Mouse (Mus musculus): ENCODE measurements around the gene Capza1.

GRCm38 (mm10) chr3:104814746-104815145, 49.6 kb downstream of the Capza1 start:
- TF ChIP-seq POLR2AphosphoS2 (IDR thresholded peaks at IDR 0.05; ENCODE audit: insufficient read length, low read depth): no peak
- TF ChIP-seq POLR2A (IDR thresholded peaks at IDR 0.05; ENCODE audit: insufficient read length, low read depth): no peak
- no peak for TF ChIP-seq MYOG (IDR thresholded peaks at IDR 0.05; ENCODE audit: control insufficient read depth in 1 of 3, insufficient read depth in 1 of 3, insufficient read length in 2 of 3, low read depth in 2 of 3)
- no peak for TF ChIP-seq TCF12 (IDR thresholded peaks at IDR 0.05; ENCODE audit: insufficient read depth, poor library complexity, severe bottlenecking)
- TF ChIP-seq USF1 (IDR thresholded peaks at IDR 0.05; ENCODE audit: low read depth): no peak
- no peak for TF ChIP-seq CEBPB (IDR thresholded peaks at IDR 0.05; ENCODE audit: insufficient read depth, poor library complexity, severe bottlenecking)

All from myocyte (in vitro differentiated cells).